Mouse (Mus musculus): ENCODE results near the gene Rdh16f1.
"Not testable (repeated sequence)": the region's sequence is repeated elsewhere in the genome, so short reads cannot be mapped to it uniquely, and the experiment has no call there.

The Rdh16f1 gene

GRCm38 (mm10) chr10:127748847-127749612 lies 10.6 kb upstream of the Rdh16f1 start:
- DNase-seq (ENCODE audit: low read depth, low spot score): no peak

- no peak for DNase-seq (ENCODE audit: low read depth, low spot score)
Measured at GRCm38 (mm10) chr10:127750136-127750777, 9.3 kb upstream of the Rdh16f1 start.

GRCm38 (mm10) chr10:127751548-127751947 lies 8.0 kb upstream of the Rdh16f1 start, which contains the start of gene Gpr182:
Gene Gpr182, minus strand, starts transcription at chr10:127751732.
- DNase-seq (ENCODE audit: low read depth, low spot score): no peak

GRCm38 (mm10) chr10:127754566-127755166 lies 4.9 kb upstream of the Rdh16f1 start:
- no peak for DNase-seq (ENCODE audit: low read depth, low spot score)

- no peak for DNase-seq (ENCODE audit: low read depth, low spot score)
Measured at GRCm38 (mm10) chr10:127755246-127755645, 4.3 kb upstream of the Rdh16f1 start.

GRCm38 (mm10) chr10:127755770-127756468 lies 3.7 kb upstream of the Rdh16f1 start:
- no peak for DNase-seq (ENCODE audit: low read depth, low spot score)

- DNase-seq (ENCODE audit: low read depth, low spot score): not testable (repeated sequence)
Measured at GRCm38 (mm10) chr10:127762926-127763325, 3.3 kb downstream of the Rdh16f1 start.

- DNase-seq (ENCODE audit: low read depth, low spot score): no peak
Measured at GRCm38 (mm10) chr10:127763914-127764680, 4.5 kb downstream of the Rdh16f1 start.

GRCm38 (mm10) chr10:127766564-127766963 lies 7.0 kb downstream of the Rdh16f1 start:
- DNase-seq (ENCODE audit: low read depth, low spot score): no peak

GRCm38 (mm10) chr10:127776011-127776410 lies 16.4 kb downstream of the Rdh16f1 start, which contains the start of gene Rdh9:
Gene Rdh9, plus strand, starts transcription at chr10:127776386.
- no peak for DNase-seq (ENCODE audit: low read depth, low spot score)

GRCm38 (mm10) chr10:127782321-127782720 lies 22.7 kb downstream of the Rdh16f1 start:
- not testable (repeated sequence) for DNase-seq (ENCODE audit: low read depth, low spot score)

- not testable (repeated sequence) for DNase-seq (ENCODE audit: low read depth, low spot score)
Measured at GRCm38 (mm10) chr10:127785411-127785810, 25.8 kb downstream of the Rdh16f1 start.

- no peak for DNase-seq (ENCODE audit: low read depth, low spot score)
Measured at GRCm38 (mm10) chr10:127799295-127799694, 39.7 kb downstream of the Rdh16f1 start.

GRCm38 (mm10) chr10:127800891-127801290 lies 41.3 kb downstream of the Rdh16f1 start, which contains the start of gene Rdh16:
Gene Rdh16, plus strand, starts transcription at chr10:127801152.
- no peak for DNase-seq (ENCODE audit: low read depth, low spot score)

- DNase-seq (ENCODE audit: low read depth, low spot score): no peak
Measured at GRCm38 (mm10) chr10:127801612-127802011, 42.0 kb downstream of the Rdh16f1 start.

GRCm38 (mm10) chr10:127802236-127802635 lies 42.6 kb downstream of the Rdh16f1 start:
- DNase-seq (ENCODE audit: low read depth, low spot score): no peak

- no peak for DNase-seq (ENCODE audit: low read depth, low spot score)
Measured at GRCm38 (mm10) chr10:127804416-127804815, 44.8 kb downstream of the Rdh16f1 start.

GRCm38 (mm10) chr10:127815888-127816287 lies 56.3 kb downstream of the Rdh16f1 start:
- DNase-seq (ENCODE audit: low read depth, low spot score): no peak

- not testable (repeated sequence) for DNase-seq (ENCODE audit: low read depth, low spot score)
Measured at GRCm38 (mm10) chr10:127817268-127817910, 57.8 kb downstream of the Rdh16f1 start.

- DNase-seq (ENCODE audit: low read depth, low spot score): not testable (repeated sequence)
Measured at GRCm38 (mm10) chr10:127821806-127822205, 62.2 kb downstream of the Rdh16f1 start.

Data from c-Kit-negative CD71-positive TER-119-positive erythroid progenitor cells, embryonic 14.5 days (primary cell).